Mouse (Mus musculus) kidney, postnatal 10 days (tissue): ENCODE data around the gene Gm43517.

Experiments
- DNase-seq: peaks from one replicate; pipeline ENCODE4 v3.0.0; 2021; ENCODE audit warnings: mixed read lengths

Gm43517 gene

DNA sequence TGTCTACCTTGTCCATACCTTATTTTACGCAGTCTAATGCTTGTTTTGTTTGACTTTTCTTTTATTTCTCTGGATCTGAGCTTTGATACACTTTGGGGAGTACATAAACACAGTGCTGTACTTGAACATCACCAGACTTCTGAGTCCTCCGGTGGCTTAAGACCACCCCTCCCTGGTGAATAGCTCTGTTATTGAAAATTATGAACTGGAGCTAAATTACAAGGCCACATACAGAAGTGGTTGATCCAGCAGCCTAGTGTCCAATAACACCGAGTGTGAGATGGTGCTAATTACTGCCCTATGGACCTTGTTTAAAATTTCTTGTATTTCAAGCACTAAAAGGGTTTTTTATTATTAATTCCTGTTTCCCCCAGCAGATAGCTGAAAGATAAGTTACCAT lies 33.0 kb downstream of the Gm43517 start:
- DNase-seq: no peak
